Mouse (Mus musculus) spleen, postnatal 36 days (tissue): ENCODE measurements at regions not wholly inside any gene's neighbourhood (a gene's known extent, or its start where the extent isn't known, plus 50 kb on each side); places are given as distances from the start of the nearest gene placed in this dataset.
A peak's percentile ranks its signal among the peaks of the same experiment; 100 is the strongest.

Experiments
- DNase-seq, 2 experiments: peaks; one replicate each; pipeline ENCODE4 v3.0.0; 2022; ENCODE audit warnings: low spot score in 2 of 2, mixed read lengths in 1 of 2

- no peak for DNase-seq
Observed at GRCm38 (mm10) chr10:56597382-56597781, 220.3 kb downstream of the Gja1 start.

GRCm38 (mm10) chr10:56598191-56598590, 221.1 kb downstream of the Gja1 start:
- no peak for DNase-seq

GRCm38 (mm10) chr10:56599923-56600322, 222.8 kb downstream of the Gja1 start:
- no peak for DNase-seq

GRCm38 (mm10) chr10:56611564-56612288, 234.6 kb downstream of the Gja1 start:
- DNase-seq = no peak

GRCm38 (mm10) chr10:56642656-56643055, 265.5 kb downstream of the Gja1 start:
- DNase-seq = no peak

- DNase-seq = no peak
Observed at GRCm38 (mm10) chr10:56643376-56644135, 266.4 kb downstream of the Gja1 start.

- no peak for DNase-seq
Observed at GRCm38 (mm10) chr10:56660501-56660900, 283.4 kb downstream of the Gja1 start.

- no peak for DNase-seq
Observed at GRCm38 (mm10) chr10:56673919-56674318, 296.8 kb downstream of the Gja1 start.

- no peak for DNase-seq
Observed at GRCm38 (mm10) chr10:56682901-56683300, 305.8 kb downstream of the Gja1 start.

- no peak for DNase-seq
Observed at GRCm38 (mm10) chr10:56685655-56686250, 308.6 kb downstream of the Gja1 start.

- DNase-seq = no peak
Observed at GRCm38 (mm10) chr10:56691467-56691866, 314.3 kb downstream of the Gja1 start.

- DNase-seq = no peak
Observed at GRCm38 (mm10) chr10:56695100-56695499, 318.0 kb downstream of the Gja1 start.

- DNase-seq = no peak
Observed at GRCm38 (mm10) chr10:56700126-56700525, 323.0 kb downstream of the Gja1 start.

- DNase-seq = no peak
Observed at GRCm38 (mm10) chr10:56708411-56708810, 331.3 kb downstream of the Gja1 start.

- no peak for DNase-seq
Observed at GRCm38 (mm10) chr10:56708886-56709285, 331.8 kb downstream of the Gja1 start.

- DNase-seq = peak in 1 of 2 experiments; percentile 9
Observed at GRCm38 (mm10) chr10:56712611-56713105, 335.5 kb downstream of the Gja1 start.

- DNase-seq = no peak
Observed at GRCm38 (mm10) chr10:56737073-56737472, 359.9 kb downstream of the Gja1 start.

GRCm38 (mm10) chr10:56739621-56740020, 362.5 kb downstream of the Gja1 start:
- no peak for DNase-seq

GRCm38 (mm10) chr10:56752134-56752533, 375.0 kb downstream of the Gja1 start:
- no peak for DNase-seq

- no peak for DNase-seq
Observed at GRCm38 (mm10) chr10:56753576-56753975, 376.4 kb downstream of the Gja1 start.

GRCm38 (mm10) chr10:56754546-56755175, 377.5 kb downstream of the Gja1 start:
- DNase-seq = no peak

- DNase-seq = no peak
Observed at GRCm38 (mm10) chr10:56770629-56771028, 393.5 kb downstream of the Gja1 start.
